Mouse (Mus musculus): ENCODE data around the gene Tns2.

The Tns2 gene

GRCm38 (mm10) chr15:102092222-102092621 lies 8.0 kb upstream of the Tns2 start:
- DNase-seq = no peak

DNA sequence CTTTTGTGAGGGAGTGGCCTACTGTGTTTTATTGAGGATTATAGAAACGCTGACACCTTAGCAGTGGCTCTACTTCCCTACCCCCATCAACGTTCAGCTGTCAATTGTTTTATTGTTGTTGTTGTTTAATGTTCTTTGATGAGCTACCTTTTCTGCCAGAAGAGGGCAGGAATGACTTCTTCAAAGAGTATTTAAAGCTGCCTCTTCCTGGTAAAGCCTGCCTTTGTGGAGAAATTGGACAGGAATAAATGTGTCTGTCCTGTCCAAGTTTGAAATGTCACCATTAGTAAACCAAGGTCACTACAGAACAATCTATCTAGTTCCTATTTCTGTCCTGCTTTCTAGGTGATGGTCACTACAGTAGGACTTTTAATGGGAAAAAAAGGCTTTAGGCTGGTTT lies 6.1 kb upstream of the Tns2 start:
- DNase-seq = no peak

- no peak for DNase-seq
Observed at GRCm38 (mm10) chr15:102094988-102095387, 5.2 kb upstream of the Tns2 start.

DNA sequence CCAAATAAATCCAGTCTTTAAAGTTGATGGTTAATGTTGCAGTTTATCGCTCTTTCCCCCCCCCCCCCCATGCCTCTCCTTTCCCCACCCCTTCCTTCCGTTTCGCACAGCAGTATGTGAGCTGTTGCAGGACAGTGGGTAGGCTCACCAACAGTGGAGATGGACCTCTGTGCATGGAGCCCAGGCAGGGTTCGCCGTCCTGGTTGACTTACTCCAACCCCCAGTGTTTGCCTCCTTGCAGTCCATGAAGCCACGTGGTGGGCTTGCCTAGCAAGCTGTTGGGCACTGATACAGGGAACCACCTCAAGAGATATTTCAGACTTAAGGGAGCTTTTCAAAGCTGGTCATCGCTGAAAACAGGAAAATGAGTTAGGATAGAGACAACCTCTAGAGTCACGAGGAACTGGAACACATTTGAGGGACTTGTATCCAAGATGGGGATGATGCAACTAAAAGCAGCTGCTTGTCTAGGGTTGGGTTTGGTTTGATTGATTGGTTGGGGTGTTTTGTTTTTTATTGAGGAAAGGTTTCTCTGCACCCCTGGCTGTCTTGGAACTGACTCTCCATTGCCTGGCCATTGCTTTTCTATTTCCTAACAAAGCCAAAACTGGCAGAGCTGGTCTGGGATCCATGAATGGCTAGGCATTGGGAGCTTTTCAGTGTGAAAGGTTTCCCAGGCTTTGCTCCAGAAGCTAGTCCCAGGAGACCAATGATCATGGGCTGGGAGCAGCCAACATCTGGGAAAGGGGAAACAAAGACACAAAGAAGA lies 2.9 kb upstream of the Tns2 start:
- peak; percentile 47 for DNase-seq

- DNase-seq = peak; percentile 26
Observed at GRCm38 (mm10) chr15:102097991-102098555, 2.1 kb upstream of the Tns2 start.

DNA sequence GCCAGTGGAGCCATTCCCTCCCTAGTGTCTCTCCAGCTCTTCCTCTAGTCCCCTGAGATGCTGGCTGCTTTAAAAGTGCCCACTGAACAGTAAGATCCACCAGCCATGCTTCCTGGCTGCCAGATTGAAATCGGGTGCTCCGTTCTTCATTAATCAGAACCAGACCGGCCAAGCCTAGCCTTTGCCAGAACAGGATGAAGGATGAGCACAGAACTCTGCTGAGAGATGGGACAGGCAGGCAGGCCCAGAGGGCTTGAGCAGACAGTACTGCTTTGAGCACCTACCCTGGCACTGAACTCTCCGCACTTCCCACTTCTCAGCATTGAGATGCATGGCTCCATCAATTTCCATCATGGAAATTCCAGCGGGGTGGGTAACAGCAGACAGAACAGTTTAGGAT lies 953 bp upstream of the Tns2 start:
- peak; percentile 13 for DNase-seq

GRCm38 (mm10) chr15:102099771-102100160 lies 447 bp upstream of the Tns2 start:
- no peak for DNase-seq

GRCm38 (mm10) chr15:102100996-102101671 lies 921 bp downstream of the Tns2 start:
- DNase-seq = peak; percentile 67

GRCm38 (mm10) chr15:102101672-102102541 lies 1.7 kb downstream of the Tns2 start:
- DNase-seq = peak; percentile 80

DNA sequence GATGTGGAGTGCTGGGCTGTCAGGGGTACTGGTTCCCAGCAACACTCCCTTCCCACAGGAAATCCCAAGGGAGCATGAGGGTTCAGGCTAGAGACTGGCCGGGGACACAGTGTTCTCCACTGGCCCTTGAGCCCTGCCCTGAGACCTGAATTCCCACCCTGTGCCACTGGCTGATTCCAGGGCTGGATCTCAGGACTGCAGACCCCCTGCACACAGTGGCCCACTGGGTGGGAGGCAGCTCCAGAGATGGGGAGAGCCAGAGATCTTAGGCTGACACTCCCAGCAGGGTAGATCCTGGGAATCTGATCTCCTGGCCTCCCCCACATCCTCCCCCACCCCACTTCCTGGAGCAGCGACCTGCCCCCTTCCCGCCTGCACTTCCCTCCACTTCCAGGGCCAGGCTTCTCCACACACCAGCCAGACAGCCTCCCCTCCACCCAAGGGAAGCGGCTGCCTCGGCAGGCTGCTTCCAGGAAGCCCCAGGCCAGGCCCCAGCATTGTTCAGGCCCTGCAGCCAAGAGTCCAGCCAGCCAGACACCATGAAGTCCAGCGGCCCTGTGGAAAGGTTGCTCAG lies 2.4 kb downstream of the Tns2 start:
- peak; percentile 88 for DNase-seq

DNA sequence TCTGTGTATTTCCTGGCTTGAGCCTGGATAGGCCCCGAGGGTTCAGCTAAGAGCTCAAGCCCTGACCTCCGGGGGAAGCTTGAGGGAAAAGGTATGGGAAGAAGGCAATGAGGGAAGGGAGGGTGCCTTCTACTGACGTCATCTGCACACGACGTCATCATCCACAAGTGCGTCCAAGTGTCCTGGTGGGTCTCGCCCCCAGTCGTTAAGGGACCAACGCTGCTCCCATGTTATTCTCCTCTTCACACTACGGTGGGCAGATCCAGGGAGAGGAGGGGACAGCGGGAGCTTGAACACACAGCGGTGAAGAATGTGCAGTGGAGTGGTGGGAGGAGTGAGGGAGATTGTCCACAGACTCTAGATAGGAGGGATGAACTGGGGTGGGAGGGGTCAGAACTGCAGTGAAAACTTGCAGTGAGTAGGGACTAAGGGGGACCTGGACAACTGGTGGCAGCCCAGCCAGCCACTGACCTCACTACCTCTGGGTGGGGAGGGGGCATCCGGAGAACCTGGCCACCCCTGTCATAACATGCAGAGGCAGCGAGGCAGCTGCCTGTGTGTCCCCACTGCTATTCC lies 3.2 kb downstream of the Tns2 start:
- peak; percentile 73 for DNase-seq

GRCm38 (mm10) chr15:102103947-102104555 lies 3.8 kb downstream of the Tns2 start:
- DNase-seq = peak; percentile 83

- DNase-seq = peak; percentile 85
Observed at GRCm38 (mm10) chr15:102105360-102105759, 5.1 kb downstream of the Tns2 start.

GRCm38 (mm10) chr15:102105764-102106730 lies 5.8 kb downstream of the Tns2 start:
- peak; percentile 76 for DNase-seq

GRCm38 (mm10) chr15:102106754-102107456 lies 6.7 kb downstream of the Tns2 start:
- peak; percentile 43 for DNase-seq

DNA sequence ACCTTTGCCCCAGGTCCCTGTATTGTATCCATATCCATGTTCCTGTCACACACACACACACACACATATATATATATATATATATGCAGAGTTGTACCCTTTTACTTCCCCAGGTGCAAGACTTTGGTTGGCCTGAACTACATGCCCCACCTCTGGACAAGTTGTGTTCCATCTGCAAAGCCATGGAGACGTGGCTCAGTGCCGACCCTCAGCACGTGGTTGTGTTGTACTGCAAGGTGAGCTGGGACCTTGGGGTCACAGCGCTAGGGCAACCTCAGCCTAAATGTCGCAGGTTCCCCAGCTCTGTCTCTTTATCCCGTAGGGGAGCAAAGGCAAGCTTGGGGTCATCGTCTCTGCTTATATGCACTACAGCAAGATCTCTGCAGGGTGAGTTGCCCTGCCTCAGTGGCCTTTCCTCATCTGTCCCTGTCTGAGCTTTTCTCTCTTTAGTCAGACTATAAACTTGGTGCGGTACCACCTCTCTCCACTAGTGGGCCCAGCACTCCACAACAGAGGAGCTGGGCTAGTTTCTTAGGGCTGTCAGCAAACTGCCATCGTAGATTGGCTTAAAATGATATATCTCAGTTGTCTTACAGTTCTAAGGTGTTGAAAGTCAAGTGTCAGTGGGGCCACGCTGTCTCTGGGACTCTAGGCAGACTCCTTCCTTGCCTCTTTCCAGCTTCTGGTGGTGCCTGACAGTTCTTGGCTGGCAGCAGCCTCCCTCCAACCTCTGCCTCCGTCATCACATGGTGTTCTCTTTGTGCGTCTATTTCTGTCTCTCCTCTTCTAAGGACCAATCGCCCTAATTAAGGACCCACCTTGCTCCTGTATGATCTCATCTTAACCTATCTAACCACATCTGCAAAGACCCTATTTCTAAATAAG lies 7.7 kb downstream of the Tns2 start:
- peak; percentile 83 for DNase-seq

- DNase-seq = peak; percentile 90
Observed at GRCm38 (mm10) chr15:102108651-102109525, 8.7 kb downstream of the Tns2 start.

DNA sequence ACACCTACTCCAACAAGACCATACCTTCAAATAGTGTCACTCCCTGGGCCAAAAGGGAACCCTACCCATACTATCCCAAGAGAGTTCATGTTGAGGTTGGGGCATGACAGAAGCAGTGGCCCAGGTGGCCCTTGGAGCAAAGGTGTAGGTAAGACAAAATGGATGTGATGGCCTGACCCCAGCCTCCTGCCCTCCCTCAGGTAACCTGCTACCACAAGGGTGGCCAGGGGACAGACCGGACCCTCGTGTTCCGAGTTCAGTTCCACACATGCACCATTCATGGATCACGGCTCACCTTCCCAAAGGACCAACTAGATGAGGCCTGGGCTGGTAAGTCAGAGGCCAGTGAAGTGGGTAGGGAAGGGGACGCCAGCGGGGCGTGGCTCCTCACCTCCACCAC lies 10.1 kb downstream of the Tns2 start:
- no peak for DNase-seq
